Mouse (Mus musculus): ENCODE results near the gene Stab1. TPM values are rescaled to one million over a fixed set of nuclear protein-coding genes. Genes with fewer than 3 reads are reported as not detected.

Stab1 gene
- polyA plus RNA-seq, 1 experiment from 2014 or later, result 23.1 TPM

DNA sequence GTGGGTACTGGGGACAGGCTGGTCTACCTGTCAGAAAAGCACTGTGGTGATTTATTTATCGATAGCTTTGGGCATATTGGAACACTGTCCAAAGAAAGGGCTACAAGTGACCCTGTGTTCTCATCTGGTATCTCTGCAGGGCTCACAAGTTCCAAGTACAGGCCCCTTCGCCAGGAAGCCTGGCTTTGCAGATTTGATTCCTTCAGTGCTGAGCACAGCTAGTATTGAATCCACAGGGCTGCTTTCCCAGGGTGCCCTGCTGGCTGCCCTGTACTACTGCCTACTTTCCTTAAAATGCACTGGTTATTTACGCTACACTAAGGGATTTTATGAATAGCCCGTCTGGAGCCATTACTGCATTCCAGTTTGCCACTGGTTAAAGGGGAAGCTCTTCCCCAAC lies 13.1 kb upstream of the Stab1 start:
- no peaks in the 10 kb centered on the region for H3K27me3 ChIP-seq (replicated peaks; ENCODE audit: control insufficient read depth, insufficient read depth, low read length)
- no peak for TF ChIP-seq CTCF (IDR thresholded peaks at IDR 0.05; ENCODE audit: low read depth)
- no peaks in the 10 kb centered on the region for H3K4me1 ChIP-seq (replicated peaks; ENCODE audit: control insufficient read depth, insufficient read depth, low read length)
- 0 out of 2 replicates have a peak overlapping the region, but pooled peaks have one; percentile 35 for H3K4me2 ChIP-seq (replicated peaks; ENCODE audit: low read depth)
- 80% methylated on average over 4 of the region's 4 CpGs for WGBS
- peaks cover 95% of the 10 kb centered on the region for H3K36me3 ChIP-seq (ENCODE audit: control insufficient read depth, insufficient read depth)
- ATAC-seq, result no peak
- no peak overlapping the region for H3K9ac ChIP-seq (ENCODE audit: low read depth, low read length)
- H3K9me3 ChIP-seq (ENCODE audit: control insufficient read depth), result no peaks in the 10 kb centered on the region
- H3K27ac ChIP-seq (ENCODE audit: low read depth, low read length), result peak overlapping the region; percentile 35; the same call in 1 of the 2 replicates
- 0 out of 2 replicates have a peak overlapping the region, but pooled peaks have one; percentile 12 for H3K4me3 ChIP-seq (ENCODE audit: low read depth, low read length)

DNA sequence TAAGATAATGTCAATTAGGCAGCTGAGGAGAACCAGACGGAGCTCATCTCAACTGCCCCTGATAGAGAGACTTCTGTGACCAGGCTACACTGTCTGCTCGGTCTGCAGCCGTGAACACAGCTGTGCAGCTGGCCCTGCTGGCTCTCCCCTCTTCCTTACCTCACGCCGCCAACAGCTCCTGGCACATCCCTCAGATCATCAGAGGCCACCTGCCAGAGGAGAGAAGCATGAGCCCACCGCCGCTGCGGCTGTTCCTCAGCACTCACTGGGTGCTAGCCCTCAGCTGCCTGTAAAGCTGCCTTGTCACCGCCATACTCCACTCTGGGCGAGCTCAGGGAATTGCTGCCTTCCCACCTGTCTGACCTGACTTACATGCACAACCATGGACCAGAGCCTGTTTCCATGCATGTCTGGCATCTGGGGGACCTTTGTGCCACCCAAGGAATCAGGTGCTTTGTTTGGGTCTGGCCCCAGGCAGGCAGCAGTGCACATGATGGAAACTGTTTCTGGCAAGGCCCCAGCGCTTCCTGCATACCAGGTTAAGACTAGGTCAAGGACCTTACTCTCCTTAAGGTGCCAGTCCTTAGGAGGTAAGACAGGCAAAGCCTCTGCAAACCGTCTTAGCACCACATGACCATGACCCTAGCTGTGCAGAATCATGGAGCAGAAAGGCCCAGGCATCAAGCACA lies 11.4 kb upstream of the Stab1 start:
- TF ChIP-seq CTCF (IDR thresholded peaks at IDR 0.05; ENCODE audit: low read depth), result no peak
- Histone ChIP-seq H3K4me2 (replicated peaks; ENCODE audit: low read depth) (no peak overlapping the region), H3K9ac (ENCODE audit: low read depth, low read length) (no peak overlapping the region), H3K4me1 (replicated peaks; ENCODE audit: control insufficient read depth, insufficient read depth, low read length) (no peaks in the 10 kb centered on the region), H3K4me3 (ENCODE audit: low read depth, low read length) (no peak overlapping the region), H3K36me3 (ENCODE audit: control insufficient read depth, insufficient read depth) (peaks cover 95% of the 10 kb centered on the region), H3K27ac (ENCODE audit: low read depth, low read length) (no peak overlapping the region), H3K27me3 (replicated peaks; ENCODE audit: control insufficient read depth, insufficient read depth, low read length) (no peaks in the 10 kb centered on the region), H3K9me3 (ENCODE audit: control insufficient read depth) (no peaks in the 10 kb centered on the region)
- ATAC-seq, result no peak
- WGBS, result 92% methylated on average over 12 of the region's 12 CpGs

DNA sequence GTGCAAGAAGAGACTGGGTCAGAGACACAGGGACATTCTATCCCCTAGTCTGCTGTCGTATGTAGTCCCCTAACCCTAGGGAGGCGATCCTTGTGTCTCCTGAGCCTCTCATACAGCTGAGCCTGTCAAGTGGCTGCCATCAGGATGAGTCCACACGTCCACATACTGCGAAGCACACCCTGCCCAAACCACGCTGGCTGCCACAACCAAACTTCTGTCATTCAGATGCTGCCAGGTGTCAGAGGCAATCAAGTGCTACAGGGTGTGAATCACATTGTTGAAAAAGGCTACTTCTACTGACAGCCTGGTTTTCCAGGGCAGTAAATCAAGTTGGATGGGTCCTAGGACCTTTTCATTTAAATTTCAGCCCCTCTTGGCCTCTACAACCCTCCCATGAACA lies 9.3 kb upstream of the Stab1 start:
- Histone ChIP-seq H3K9ac (ENCODE audit: low read depth, low read length) (no peak overlapping the region), H3K36me3 (ENCODE audit: control insufficient read depth, insufficient read depth) (peaks cover 95% of the 10 kb centered on the region), H3K9me3 (ENCODE audit: control insufficient read depth) (no peaks in the 10 kb centered on the region), H3K27ac (ENCODE audit: low read depth, low read length) (no peak overlapping the region), H3K4me2 (replicated peaks; ENCODE audit: low read depth) (no peak overlapping the region), H3K27me3 (replicated peaks; ENCODE audit: control insufficient read depth, insufficient read depth, low read length) (no peaks in the 10 kb centered on the region), H3K4me3 (ENCODE audit: low read depth, low read length) (no peak overlapping the region), H3K4me1 (replicated peaks; ENCODE audit: control insufficient read depth, insufficient read depth, low read length) (no peaks in the 10 kb centered on the region)
- no peak for ATAC-seq
- 89% methylated on average over 5 of the region's 5 CpGs for WGBS
- TF ChIP-seq CTCF (IDR thresholded peaks at IDR 0.05; ENCODE audit: low read depth), result no peak

DNA sequence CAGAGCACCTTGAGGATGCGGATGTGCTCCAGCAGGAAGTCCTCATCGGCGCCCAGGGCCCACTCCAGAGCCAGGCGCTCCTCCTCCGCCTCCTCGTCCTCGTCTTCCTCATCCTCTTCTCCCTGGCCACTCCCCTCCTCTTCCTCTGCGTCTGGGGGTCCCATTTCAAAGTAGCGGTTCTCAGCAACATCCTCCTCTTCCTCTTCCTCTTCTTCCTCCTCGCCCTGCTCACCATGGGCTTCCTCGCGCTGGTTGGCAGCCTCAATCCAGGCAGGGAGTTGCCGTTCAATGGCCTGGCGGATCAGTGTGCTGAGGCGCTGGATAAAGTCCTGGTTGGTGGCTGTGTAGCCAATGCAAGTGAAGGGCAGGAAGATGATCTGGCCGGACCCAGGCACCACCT lies 8.8 kb upstream of the Stab1 start:
- no peak for TF ChIP-seq CTCF (IDR thresholded peaks at IDR 0.05; ENCODE audit: low read depth)
- Histone ChIP-seq H3K9me3 (ENCODE audit: control insufficient read depth) (no peaks in the 10 kb centered on the region), H3K27ac (ENCODE audit: low read depth, low read length) (no peak overlapping the region), H3K27me3 (replicated peaks; ENCODE audit: control insufficient read depth, insufficient read depth, low read length) (no peaks in the 10 kb centered on the region), H3K9ac (ENCODE audit: low read depth, low read length) (no peak overlapping the region), H3K4me2 (replicated peaks; ENCODE audit: low read depth) (no peak overlapping the region), H3K4me3 (ENCODE audit: low read depth, low read length) (no peak overlapping the region), H3K36me3 (ENCODE audit: control insufficient read depth, insufficient read depth) (peaks cover 95% of the 10 kb centered on the region), H3K4me1 (replicated peaks; ENCODE audit: control insufficient read depth, insufficient read depth, low read length) (no peaks in the 10 kb centered on the region)
- ATAC-seq, result no peak
- WGBS, result 85% methylated on average over 16 of the region's 16 CpGs

DNA sequence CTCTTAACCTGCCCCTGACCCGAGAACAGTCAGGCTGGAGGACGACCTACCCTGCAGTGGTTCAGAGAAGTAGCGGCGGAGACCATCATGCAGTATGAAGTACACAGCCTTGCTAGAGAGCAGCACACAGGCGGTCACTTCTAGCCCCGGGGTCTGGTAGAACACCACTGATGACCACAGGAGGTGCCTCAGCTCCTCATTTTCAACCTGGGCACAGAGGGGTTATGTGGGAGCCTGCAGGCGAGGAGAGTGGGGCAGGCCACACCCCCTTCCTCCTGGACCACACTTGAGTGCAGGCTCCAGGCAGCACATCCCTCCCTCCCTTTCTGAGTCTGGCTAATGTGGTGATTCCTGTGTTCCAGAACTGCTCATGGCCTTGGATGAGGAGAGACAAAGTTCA lies 5.1 kb upstream of the Stab1 start:
- no peak overlapping the region for H3K4me3 ChIP-seq (ENCODE audit: low read depth, low read length)
- no peak overlapping the region for H3K4me2 ChIP-seq (replicated peaks; ENCODE audit: low read depth)
- 79% methylated on average over 7 of the region's 7 CpGs for WGBS
- no peak overlapping the region for H3K9ac ChIP-seq (ENCODE audit: low read depth, low read length)
- ATAC-seq, result no peak
- no peaks in the 10 kb centered on the region for H3K9me3 ChIP-seq (ENCODE audit: control insufficient read depth)
- H3K27me3 ChIP-seq (replicated peaks; ENCODE audit: control insufficient read depth, insufficient read depth, low read length), result no peaks in the 10 kb centered on the region
- TF ChIP-seq CTCF (IDR thresholded peaks at IDR 0.05; ENCODE audit: low read depth), result no peak
- no peaks in the 10 kb centered on the region for H3K4me1 ChIP-seq (replicated peaks; ENCODE audit: control insufficient read depth, insufficient read depth, low read length)
- peak overlapping the region; percentile 15; the same call in 1 of the 2 replicates for H3K27ac ChIP-seq (ENCODE audit: low read depth, low read length)
- H3K36me3 ChIP-seq (ENCODE audit: control insufficient read depth, insufficient read depth), result peaks cover 75% of the 10 kb centered on the region

DNA sequence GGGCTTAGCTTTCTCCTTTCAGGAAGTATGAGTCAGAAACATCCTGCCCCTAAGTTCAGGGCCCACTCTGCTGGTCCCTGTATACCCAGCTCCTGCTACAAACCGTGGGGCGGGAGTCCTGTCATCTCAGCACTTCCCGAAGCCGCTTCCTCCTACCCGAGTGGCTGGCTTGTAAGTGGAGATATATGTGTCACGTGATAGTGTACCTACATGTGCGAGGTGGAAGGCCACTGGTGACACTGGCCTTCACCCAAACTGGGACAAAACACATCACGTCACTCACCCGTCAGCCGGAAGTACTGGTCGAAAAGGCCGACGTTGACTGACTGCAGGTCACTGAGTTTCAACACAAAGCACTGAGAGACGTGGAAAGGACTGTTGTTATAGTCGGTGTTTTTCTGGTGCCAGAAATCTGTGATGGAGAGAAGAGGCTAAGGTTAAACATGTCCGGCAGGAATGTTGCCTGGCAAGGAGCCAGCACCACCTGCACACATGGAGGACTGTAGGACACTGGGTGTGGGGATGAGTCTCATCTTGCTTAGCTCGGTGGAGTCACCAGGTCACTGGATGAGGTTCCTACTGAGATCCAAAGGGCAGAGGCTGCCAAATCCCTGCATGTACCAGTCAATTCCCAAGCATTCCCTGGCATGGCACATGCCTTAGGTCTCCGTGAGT lies 4.5 kb upstream of the Stab1 start:
- Histone ChIP-seq H3K36me3 (ENCODE audit: control insufficient read depth, insufficient read depth) (peaks cover 71% of the 10 kb centered on the region), H3K4me1 (replicated peaks; ENCODE audit: control insufficient read depth, insufficient read depth, low read length) (no peaks in the 10 kb centered on the region), H3K27me3 (replicated peaks; ENCODE audit: control insufficient read depth, insufficient read depth, low read length) (no peaks in the 10 kb centered on the region), H3K9me3 (ENCODE audit: control insufficient read depth) (no peaks in the 10 kb centered on the region), H3K9ac (ENCODE audit: low read depth, low read length) (no peak overlapping the region), H3K27ac (ENCODE audit: low read depth, low read length) (no peak overlapping the region; the same call in 1 of the 2 replicates), H3K4me2 (replicated peaks; ENCODE audit: low read depth) (no peak overlapping the region), H3K4me3 (ENCODE audit: low read depth, low read length) (no peak overlapping the region)
- WGBS, result 74% methylated on average over 18 of the region's 18 CpGs
- TF ChIP-seq CTCF (IDR thresholded peaks at IDR 0.05; ENCODE audit: low read depth), result no peak
- no peak for ATAC-seq
